Mouse (Mus musculus) MEL (cell line): ENCODE measurements around the gene Chrne. TPM values are rescaled to one million over a fixed set of nuclear protein-coding genes. Genes with fewer than 3 reads are reported as not detected.

ENCODE experiments used
- DNase-seq: peaks from one replicate; pipeline ENCODE4 v3.0.0; 2011; ENCODE audit warnings: low read depth, low spot score
- H3K27ac ChIP-seq: 2 replicates; pipeline ENCODE4 v1.5.1; 2012; ENCODE audit warnings: low read depth, mild to moderate bottlenecking, control low read depth, low read length, moderate library complexity; ENCODE audit not compliant: control insufficient read depth
- H3K27me3 ChIP-seq, 2 experiments: fragments of 150-350 bp in 1 of 2; sonication (generic) in 1 of 2; 2 replicates each; pipeline ENCODE4 v1.6.1; 2012; ENCODE audit warnings: low read length in 2 of 2, mild to moderate bottlenecking in 2 of 2, improper control_type of control experiment in 1 of 2, moderate library complexity in 1 of 2; ENCODE audit not compliant: insufficient read depth in 2 of 2, control insufficient read depth in 1 of 2
- H3K36me3 ChIP-seq, 2 experiments: 2 replicates each; pipeline ENCODE4 v1.6.1; 2012 to 2014; ENCODE audit warnings: low read length in 2 of 2, improper control_type of control experiment in 1 of 2, inconsistent platforms in 1 of 2, mild to moderate bottlenecking in 1 of 2; ENCODE audit not compliant: insufficient read depth in 2 of 2, control insufficient read depth in 1 of 2
- H3K4me1 ChIP-seq, 2 experiments: fragments of 150-350 bp in 1 of 2; sonication (generic) in 1 of 2; 2 replicates each; pipeline ENCODE4 v1.6.1; 2012; ENCODE audit warnings: low read length in 2 of 2, improper control_type of control experiment in 1 of 2, mild to moderate bottlenecking in 1 of 2; ENCODE audit not compliant: insufficient read depth in 2 of 2, control insufficient read depth in 1 of 2
- H3K4me3 ChIP-seq, 2 experiments: fragments of 150-350 bp in 1 of 2; sonication (generic) in 1 of 2; 2 replicates each; pipeline ENCODE4 v1.5.1; 2012; ENCODE audit warnings: low read depth in 2 of 2, low read length in 2 of 2, mild to moderate bottlenecking in 2 of 2, moderate library complexity in 2 of 2, control low read depth in 1 of 2, improper control_type of control experiment in 1 of 2; ENCODE audit not compliant: control insufficient read depth in 1 of 2, insufficient read depth in 1 of 2
- H3K79me2 ChIP-seq: 2 replicates; pipeline ENCODE4 v1.6.1; 2012; ENCODE audit warnings: mild to moderate bottlenecking, low read length, moderate library complexity; ENCODE audit not compliant: control insufficient read depth, poor library complexity, insufficient read depth
- H3K9ac ChIP-seq: 2 replicates; pipeline ENCODE4 v1.6.1; 2012; ENCODE audit warnings: low read depth, mild to moderate bottlenecking, control low read depth, low read length, moderate library complexity; ENCODE audit not compliant: control insufficient read depth, poor library complexity, severe bottlenecking
- H3K9me3 ChIP-seq: fragments of 150-350 bp; sonication (generic); replicated peaks from 2 replicates; pipeline ENCODE4 v1.6.1; 2012; ENCODE audit warnings: mild to moderate bottlenecking, low read length, improper control_type of control experiment, moderate library complexity; ENCODE audit not compliant: insufficient read depth
- CHD1 ChIP-seq: IDR thresholded peaks from 2 replicates; pipeline ENCODE4 v1.6.1; 2012; ENCODE audit warnings: low read depth, mild to moderate bottlenecking, inconsistent platforms, low read length, improper control_type of control experiment
- CHD2 ChIP-seq: IDR thresholded peaks from 2 replicates; pipeline ENCODE4 v1.6.1; 2011; ENCODE audit warnings: low read length, improper control_type of control experiment
- CTCF ChIP-seq, 3 experiments: IDR thresholded peaks in 2 of 3; conservative IDR thresholded peaks in 1 of 3; 2 replicates each; pipeline ENCODE4 v1.5.1; 2011 to 2012; ENCODE audit warnings: low read length in 3 of 3, low read depth in 2 of 3, mild to moderate bottlenecking in 2 of 3, improper control_type of control experiment in 1 of 3, inconsistent platforms in 1 of 3, mixed read lengths in 1 of 3, moderate library complexity in 1 of 3; ENCODE audit not compliant: control insufficient read depth in 1 of 3, insufficient read depth in 1 of 3, poor library complexity in 1 of 3, severe bottlenecking in 1 of 3
- EP300 ChIP-seq, 2 experiments: IDR thresholded peaks; 2 replicates each; pipeline ENCODE4 v1.6.1; 2011; ENCODE audit warnings: improper control_type of control experiment in 2 of 2, low read length in 2 of 2, low read depth in 1 of 2, mild to moderate bottlenecking in 1 of 2
- GABPA ChIP-seq: IDR thresholded peaks from 2 replicates; pipeline ENCODE4 v1.6.1; 2012; ENCODE audit warnings: low read depth, mild to moderate bottlenecking, inconsistent platforms, low read length, improper control_type of control experiment, moderate library complexity
- MAFK ChIP-seq: IDR thresholded peaks from 2 replicates; pipeline ENCODE4 v1.6.1; 2011; ENCODE audit warnings: low read depth, mild to moderate bottlenecking, low read length, improper control_type of control experiment, borderline replicate concordance
- MAX ChIP-seq: IDR thresholded peaks from 2 replicates; pipeline ENCODE4 v1.6.1; 2011; ENCODE audit warnings: low read length, improper control_type of control experiment
- MAZ ChIP-seq: IDR thresholded peaks from 2 replicates; pipeline ENCODE4 v1.6.1; 2012; ENCODE audit warnings: low read depth, mild to moderate bottlenecking, inconsistent platforms, low read length, improper control_type of control experiment
- MEF2A ChIP-seq: IDR thresholded peaks from 2 replicates; pipeline ENCODE4 v1.6.1; 2014; ENCODE audit warnings: low read depth, mild to moderate bottlenecking, inconsistent platforms, low read length, improper control_type of control experiment; ENCODE audit not compliant: poor library complexity, insufficient replicate concordance, severe bottlenecking; ENCODE audit errors: extremely low read depth
- MYB ChIP-seq: IDR thresholded peaks from 2 replicates; pipeline ENCODE4 v1.6.1; 2011; ENCODE audit warnings: mild to moderate bottlenecking, low read depth, low read length, improper control_type of control experiment
- NELFE ChIP-seq: IDR thresholded peaks from 2 replicates; pipeline ENCODE4 v1.6.1; 2011; ENCODE audit warnings: low read depth, low read length, improper control_type of control experiment
- POLR2A ChIP-seq, 2 experiments: IDR thresholded peaks; 2 replicates each; pipeline ENCODE4 v1.6.1; 2011 to 2012; ENCODE audit warnings: low read length in 2 of 2, mild to moderate bottlenecking in 2 of 2, control low read depth in 1 of 2, improper control_type of control experiment in 1 of 2, low read depth in 1 of 2, moderate library complexity in 1 of 2; ENCODE audit not compliant: control insufficient read depth in 1 of 2, insufficient read depth in 1 of 2, poor library complexity in 1 of 2
- POLR2AphosphoS2 ChIP-seq: IDR thresholded peaks from 2 replicates; pipeline ENCODE4 v1.6.1; 2011; ENCODE audit warnings: low read length, improper control_type of control experiment
- TAL1 ChIP-seq: IDR thresholded peaks from 2 replicates; pipeline ENCODE4 v1.6.1; 2012; ENCODE audit warnings: mild to moderate bottlenecking, inconsistent platforms, low read length, moderate library complexity, mixed read lengths
- TCF12 ChIP-seq: IDR thresholded peaks from 2 replicates; pipeline ENCODE4 v1.6.1; 2014; ENCODE audit warnings: low read depth, mild to moderate bottlenecking, inconsistent platforms, low read length, improper control_type of control experiment, moderate library complexity
- UBTF ChIP-seq: IDR thresholded peaks from 2 replicates; pipeline ENCODE4 v1.6.1; 2012; ENCODE audit warnings: low read depth, mild to moderate bottlenecking, inconsistent platforms, low read length, improper control_type of control experiment, moderate library complexity, borderline replicate concordance; ENCODE audit not compliant: insufficient read depth
- USF1 ChIP-seq: IDR thresholded peaks from 2 replicates; pipeline ENCODE4 v1.6.1; 2014; ENCODE audit warnings: low read depth, mild to moderate bottlenecking, inconsistent platforms, low read length, improper control_type of control experiment, moderate library complexity
- USF2 ChIP-seq, 2 experiments: IDR thresholded peaks; 2 replicates each; pipeline ENCODE4 v1.6.1; 2011 to 2012; ENCODE audit warnings: improper control_type of control experiment in 2 of 2, low read length in 2 of 2, borderline replicate concordance in 1 of 2, inconsistent platforms in 1 of 2, low read depth in 1 of 2, mild to moderate bottlenecking in 1 of 2; ENCODE audit not compliant: insufficient read depth in 1 of 2
- ZKSCAN1 ChIP-seq: IDR thresholded peaks from 2 replicates; pipeline ENCODE4 v1.6.1; 2012; ENCODE audit warnings: low read depth, mild to moderate bottlenecking, inconsistent platforms, low read length, improper control_type of control experiment, moderate library complexity
- ZMIZ1 ChIP-seq: IDR thresholded peaks from 2 replicates; pipeline ENCODE4 v1.6.1; 2012; ENCODE audit warnings: low read depth, mild to moderate bottlenecking, inconsistent platforms, low read length, improper control_type of control experiment, moderate library complexity
- ZNF384 ChIP-seq: IDR thresholded peaks from 2 replicates; pipeline ENCODE4 v1.6.1; 2012; ENCODE audit warnings: low read depth, mild to moderate bottlenecking, inconsistent platforms, low read length, improper control_type of control experiment
- polyA plus RNA-seq, 2 experiments: library from polyadenylated mRNA; stranded (reverse) in 1 of 2; unstranded in 1 of 2; fragments of >175 nt in 1 of 2; fragments of >200 nt in 1 of 2; gene quantifications; 2 replicates each; pipeline versions ENCODE4 v1.2.1 to v1.2.4; 2012; ENCODE audit warnings: low replicate concordance in 2 of 2, low read depth in 1 of 2; ENCODE audit not compliant: insufficient read length in 2 of 2, insufficient read depth in 1 of 2, missing spikeins in 1 of 2
- total RNA-seq: library from RNA; depleted of rRNA; stranded (reverse); fragments of 300-350 nt; gene quantifications from 2 replicates; pipeline ENCODE4 v1.2.3, GENCODE M21; 2012

Chrne gene
- total and polyA plus RNA-seq, 3 experiments: 0.33 to 0.54 TPM; not detected in 1

- Histone ChIP-seq H3K4me3 (no peak overlapping the region), H3K36me3 (peaks cover 0 to 19% of the 10 kb centered on the region in 2 experiments; a peak in 3 of 4 replicates), H3K9ac (no peak overlapping the region), H3K9me3 (no peaks in the 10 kb centered on the region), H3K79me2 (peaks cover 16% of the 10 kb centered on the region), H3K27ac (no peak overlapping the region), H3K4me1 (peaks cover 11 to 19% of the 10 kb centered on the region in 2 experiments), H3K27me3 (no peaks in the 10 kb centered on the region)
- no peak for DNase-seq
- no peak for TF ChIP-seq CHD2
- TF ChIP-seq ZNF384: no peak
- TF ChIP-seq POLR2A (IDR thresholded peaks at IDR 0.05; ENCODE audit: control insufficient read depth in 1 of 2, insufficient read depth in 1 of 2, low read depth in 1 of 2, low read length in 2 of 2, poor library complexity in 1 of 2): no peak
- TF ChIP-seq ZMIZ1: no peak
- TF ChIP-seq UBTF: no peak
- no peak for TF ChIP-seq MAFK
- no peak for TF ChIP-seq TCF12
- no peak for TF ChIP-seq GABPA
- TF ChIP-seq NELFE: no peak
- TF ChIP-seq EP300 (IDR thresholded peaks at IDR 0.05; ENCODE audit: low read depth in 1 of 2, low read length in 2 of 2): no peak
- TF ChIP-seq TAL1: no peak
- TF ChIP-seq MEF2A: no peak
- no peak for TF ChIP-seq CTCF (IDR thresholded peaks at IDR 0.05 in 2 of 3, conservative IDR thresholded peaks at IDR 0.05 in 1 of 3; ENCODE audit: control insufficient read depth in 1 of 3, insufficient read depth in 1 of 3, low read depth in 2 of 3, low read length in 3 of 3, poor library complexity in 1 of 3, severe bottlenecking in 1 of 3)
- no peak for TF ChIP-seq MAX
- no peak for TF ChIP-seq ZKSCAN1
These were observed 38.7 kb downstream of the Chrne start for GRCm38 (mm10) chr11:70580358-70580720.

GRCm38 (mm10) chr11:70579710-70580357 lies 39.2 kb downstream of the Chrne start:
- H3K4me1 ChIP-seq: peaks cover 11 to 24% of the 10 kb centered on the region in 2 experiments
- H3K27ac ChIP-seq: no peak overlapping the region
- H3K9ac ChIP-seq: no peak overlapping the region
- no peaks in the 10 kb centered on the region for H3K27me3 ChIP-seq
- peaks cover 16% of the 10 kb centered on the region for H3K79me2 ChIP-seq
- TF ChIP-seq CHD1 (no peak), MAZ (no peak), NELFE (no peak), CHD2 (no peak), MYB (no peak), MAFK (no peak), USF1 (no peak), CTCF (IDR thresholded peaks at IDR 0.05 in 2 of 3, conservative IDR thresholded peaks at IDR 0.05 in 1 of 3; ENCODE audit: control insufficient read depth in 1 of 3, insufficient read depth in 1 of 3, low read depth in 2 of 3, low read length in 3 of 3, poor library complexity in 1 of 3, severe bottlenecking in 1 of 3) (no peak), USF2 (IDR thresholded peaks at IDR 0.05; ENCODE audit: borderline replicate concordance in 1 of 2, insufficient read depth in 1 of 2, low read depth in 1 of 2, low read length in 2 of 2) (no peak), POLR2AphosphoS2 (no peak)
- no peak overlapping the region for H3K4me3 ChIP-seq
- no peak for DNase-seq
- H3K9me3 ChIP-seq: no peaks in the 10 kb centered on the region
- peaks cover 0 to 23% of the 10 kb centered on the region in 2 experiments; a peak in 3 of 4 replicates for H3K36me3 ChIP-seq
